Mouse (Mus musculus) B cell, adult 62 days (primary cell): Measurements from ENCODE around the gene Timp3. TPM values are rescaled to one million over a fixed set of nuclear protein-coding genes. Genes with fewer than 3 reads are reported as not detected.

Experiments
- total RNA-seq: library from RNA; stranded (reverse); gene quantifications from 4 replicates; pipeline ENCODE4 v1.2.4, GENCODE M21; 2023

Gene Timp3
- total RNA-seq: 0.12 TPM in 1 of 4 replicates, not detected in the others

DNA sequence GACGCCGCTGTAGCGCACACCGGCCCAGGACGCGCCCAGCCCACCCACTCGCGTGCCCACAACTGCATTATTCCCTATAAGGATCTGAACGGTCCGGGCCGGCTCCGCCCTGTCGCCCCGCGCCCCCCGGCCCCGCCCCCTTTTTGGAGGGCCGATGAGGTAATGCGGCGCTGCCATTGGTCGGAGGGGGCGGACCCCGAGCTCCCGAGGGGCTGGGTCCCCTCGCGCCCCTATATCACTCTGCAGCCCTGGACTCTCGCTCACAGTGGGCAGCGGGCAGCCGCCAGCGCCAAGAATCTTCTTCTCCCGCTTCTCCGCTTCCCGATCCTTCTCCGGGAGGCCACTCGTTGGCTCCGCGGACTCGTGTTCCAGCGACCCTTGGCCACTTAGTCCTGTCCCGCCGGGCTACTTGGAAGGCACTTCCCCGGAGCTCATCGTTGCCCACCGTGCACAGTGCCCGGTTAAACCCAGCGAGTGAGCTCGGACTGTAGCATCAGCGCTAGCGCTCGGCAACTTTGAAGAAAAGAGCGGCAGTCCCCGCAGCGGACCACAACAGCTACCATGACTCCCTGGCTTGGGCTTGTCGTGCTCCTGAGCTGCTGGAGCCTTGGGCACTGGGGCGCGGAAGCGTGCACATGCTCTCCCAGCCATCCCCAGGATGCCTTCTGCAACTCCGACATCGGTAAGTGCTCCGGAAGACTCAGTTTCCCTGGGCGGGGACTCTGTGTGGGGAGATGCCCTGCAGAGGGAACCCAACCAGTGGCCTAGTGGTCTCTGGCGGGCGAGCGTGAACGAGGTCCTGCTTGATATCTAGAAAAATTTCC is at the start of gene Timp3:
Timp3 (plus strand) TSS at position 80 of the 824 bp plus-strand sequence.

Other genes with a start within 250 kb of the Timp3 start
- not detected in 4 replicates for gene Syn3, start 198.5 kb downstream of the Timp3 start, total RNA-seq